Mouse (Mus musculus): ENCODE results near the gene Il15.
A peak's percentile ranks its signal among the peaks of the same experiment; 100 is the strongest.

Gene Il15

DNA sequence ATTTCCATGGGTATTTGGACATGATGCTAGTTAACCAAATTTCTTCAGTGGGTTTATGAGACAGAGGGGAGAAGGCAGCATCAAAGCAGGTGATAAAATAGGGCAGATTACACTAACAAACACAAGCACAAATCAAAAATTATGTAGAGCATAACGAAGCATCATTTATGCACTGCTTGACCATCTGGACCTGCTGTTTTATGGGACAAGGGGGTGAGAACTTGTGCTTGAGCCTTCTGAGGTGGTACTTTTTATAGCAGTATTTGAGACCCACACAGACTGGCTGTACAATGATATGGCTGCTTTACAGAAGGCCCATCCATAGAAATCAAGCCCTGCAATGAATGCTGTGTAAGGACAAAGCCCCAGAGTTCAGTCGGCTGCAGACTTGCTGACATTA, 46.9 kb downstream of the Il15 start:
- DNase-seq (ENCODE audit: low read depth, low spot score), result no peak

DNA sequence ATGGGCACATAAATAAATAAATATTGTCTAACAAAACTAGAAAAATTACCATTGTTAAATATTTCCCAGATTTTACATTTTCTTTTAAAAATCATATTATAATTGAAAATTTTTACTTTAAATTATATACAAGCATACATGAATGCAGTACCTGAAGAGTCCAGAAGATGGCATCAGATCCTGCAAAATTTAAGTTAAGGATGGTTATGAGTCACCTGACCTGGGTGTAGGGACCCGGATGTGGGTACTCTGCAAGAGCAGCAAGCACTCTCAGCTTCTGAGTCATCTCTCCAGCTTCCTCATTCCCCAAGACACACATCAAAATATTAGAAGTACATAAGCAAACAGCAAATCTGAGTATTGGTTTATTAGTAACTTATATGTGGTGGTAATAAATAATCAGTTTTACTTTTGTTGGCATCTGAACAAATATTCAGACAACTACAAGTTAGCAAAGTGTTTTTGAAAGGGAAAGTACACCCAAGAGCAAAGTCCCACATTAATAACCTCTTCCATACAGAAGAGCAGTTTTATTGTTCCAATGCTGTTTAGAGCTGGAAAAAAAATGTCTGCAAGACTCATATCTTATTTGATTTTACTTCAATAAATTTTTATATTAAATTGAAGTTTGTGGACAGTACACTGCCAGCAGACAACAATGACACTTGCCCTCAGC, 51.6 kb downstream of the Il15 start:
- DNase-seq (ENCODE audit: low read depth, low spot score), result peak; percentile 80

DNA sequence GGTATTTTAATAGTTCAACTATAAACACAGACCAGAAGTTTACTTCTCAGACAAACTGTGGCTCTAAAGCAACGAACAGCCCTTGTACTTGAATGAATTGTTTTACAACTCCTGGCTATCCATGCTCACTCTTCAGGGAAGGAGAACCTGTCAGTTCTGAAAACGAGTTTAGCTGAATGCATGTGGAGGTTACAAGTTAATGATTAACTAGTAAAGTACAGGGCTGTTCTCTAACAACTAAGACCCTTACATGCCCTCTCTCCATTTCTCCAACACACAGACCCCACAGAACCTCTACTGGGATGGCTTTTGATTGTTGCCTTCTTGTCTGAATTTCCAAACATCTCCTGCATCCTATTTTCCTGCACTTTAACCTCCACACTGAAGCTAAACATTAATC, 53.7 kb downstream of the Il15 start:
- no peak for DNase-seq (ENCODE audit: low read depth, low spot score)

DNA sequence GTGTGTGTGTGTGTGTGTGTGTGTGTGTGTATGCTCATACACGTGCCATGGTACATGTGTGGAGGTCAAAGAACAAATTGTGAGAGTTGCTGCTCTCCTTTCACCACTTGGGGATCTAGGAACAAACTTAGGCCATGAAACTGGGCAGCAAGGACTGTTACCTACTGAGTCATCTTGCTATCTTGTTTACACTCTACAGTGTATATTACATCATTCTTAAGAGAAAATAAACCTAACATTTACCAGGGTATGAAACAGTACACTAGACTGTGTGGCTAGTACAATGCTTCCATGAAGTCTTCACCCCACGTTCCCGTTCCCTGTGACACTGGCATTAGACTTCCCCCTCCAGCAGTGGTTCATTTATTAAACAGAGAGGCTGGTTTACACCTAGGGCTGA, 56.5 kb downstream of the Il15 start:
- no peak for DNase-seq (ENCODE audit: low read depth, low spot score)

DNA sequence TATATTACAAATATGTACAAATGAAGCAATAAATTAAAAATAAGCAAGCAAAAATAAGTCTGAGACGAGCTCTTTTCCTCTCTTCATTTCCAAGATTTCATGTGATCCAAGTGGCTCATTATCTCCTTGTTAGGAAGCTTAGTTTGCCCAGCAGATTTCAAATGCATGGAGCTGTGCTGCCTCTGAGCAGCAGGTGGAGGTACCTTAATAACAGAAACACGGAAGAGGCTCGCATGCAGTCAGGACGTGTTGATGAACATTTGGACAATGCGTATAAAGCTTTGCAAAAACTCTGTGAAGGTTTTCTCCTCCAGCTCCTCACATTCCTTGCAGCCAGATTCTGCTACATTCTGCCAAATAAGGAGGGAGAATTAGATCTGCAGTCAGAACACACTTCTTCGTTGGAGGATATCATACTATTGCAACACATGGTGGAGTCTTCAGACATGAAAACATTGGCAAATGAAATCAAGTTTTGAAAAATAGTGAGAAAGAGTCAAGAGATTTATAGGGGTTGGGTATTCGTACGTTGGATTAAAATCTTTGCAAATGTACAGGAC, 71.3 kb downstream of the Il15 start:
- no peak for DNase-seq (ENCODE audit: low read depth, low spot score)

DNA sequence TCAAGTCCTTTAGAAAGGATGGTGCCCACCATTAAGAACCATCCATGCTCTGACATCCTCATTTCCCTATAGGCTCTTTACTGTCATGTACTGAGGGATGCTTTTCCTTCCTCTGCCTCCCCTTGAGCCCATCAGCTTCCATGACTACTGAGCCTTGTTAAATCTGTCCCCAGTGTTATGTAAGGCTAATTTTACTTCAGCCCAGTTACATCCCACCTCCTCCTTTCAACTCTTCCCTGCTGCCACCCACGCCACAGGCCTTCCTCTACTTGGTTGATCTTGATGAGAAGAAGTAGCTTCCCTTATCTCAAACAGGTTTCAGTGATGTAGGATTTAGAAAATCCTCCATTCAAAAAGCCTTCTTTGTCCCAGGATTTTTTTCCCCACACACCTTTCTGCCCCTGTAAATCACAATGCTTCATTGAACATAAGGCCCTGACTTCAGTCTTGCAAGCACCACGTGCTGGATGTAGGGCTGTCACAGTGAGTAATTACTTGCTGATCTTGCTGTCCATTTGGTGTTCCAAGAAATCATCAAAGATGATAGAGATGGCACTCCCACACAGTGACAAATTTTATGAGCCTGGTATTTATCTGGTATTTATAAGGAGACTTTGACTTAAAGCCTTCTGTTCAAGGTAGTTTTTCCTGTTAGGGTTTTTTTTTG, 74.9 kb downstream of the Il15 start:
- DNase-seq (ENCODE audit: low read depth, low spot score), result no peak

DNA sequence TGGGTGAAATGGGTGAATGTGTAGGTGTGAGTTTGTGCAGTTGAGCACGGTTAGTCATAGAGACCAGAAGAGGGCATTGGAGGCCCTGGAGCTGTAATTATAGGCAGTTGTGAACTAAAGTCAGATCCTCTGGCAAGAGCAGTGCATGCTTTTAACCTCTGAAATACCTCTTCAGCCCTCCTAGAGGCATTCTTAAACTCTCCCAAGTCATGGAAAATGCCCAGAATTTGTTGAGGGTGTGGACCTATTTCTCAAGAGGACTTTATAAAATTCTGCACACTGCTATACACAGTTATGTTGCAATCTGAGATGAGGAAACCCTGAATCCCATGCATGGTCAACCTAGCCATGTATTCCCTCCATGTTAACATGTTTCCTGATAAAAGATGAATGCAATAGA, 77.0 kb downstream of the Il15 start:
- no peak for DNase-seq (ENCODE audit: low read depth, low spot score)

DNA sequence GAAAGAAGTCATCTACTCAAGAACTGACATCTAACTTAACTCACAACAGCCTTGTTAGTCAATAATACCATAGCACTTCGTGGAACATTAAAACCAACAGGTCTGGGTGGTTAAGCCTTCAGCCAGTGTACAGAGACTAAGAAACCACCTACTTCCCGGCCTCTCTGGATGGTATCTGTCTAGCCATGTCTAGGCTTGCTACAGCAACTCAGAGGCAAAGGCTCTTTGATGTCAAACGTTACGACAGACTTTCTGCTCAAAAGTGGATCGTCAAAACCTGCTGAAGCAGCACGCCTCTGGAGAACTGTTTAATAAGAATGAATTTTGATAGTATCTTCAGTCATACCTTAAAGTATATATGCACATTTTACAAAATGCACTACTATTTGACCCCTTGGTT, 77.4 kb downstream of the Il15 start:
- no peak for DNase-seq (ENCODE audit: low read depth, low spot score)

DNA sequence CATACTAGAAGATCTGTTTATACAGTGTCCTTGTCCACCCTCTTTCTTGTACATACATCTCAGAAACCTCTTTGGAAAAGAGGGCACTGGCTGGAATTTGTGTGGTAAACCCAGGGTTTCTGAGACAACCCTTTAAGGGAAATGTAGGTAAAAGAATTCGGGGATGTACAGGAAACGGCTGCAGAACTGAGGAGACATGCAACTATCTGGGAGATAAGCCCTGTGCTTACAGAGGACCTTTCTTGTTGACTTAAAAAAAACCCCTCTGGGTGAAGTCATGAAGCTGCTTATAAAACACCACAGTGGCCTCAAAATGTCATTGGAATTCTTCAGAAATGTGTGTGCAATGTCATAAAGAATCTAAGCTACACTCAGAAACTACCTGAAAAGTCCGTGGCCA, 85.6 kb downstream of the Il15 start:
- DNase-seq (ENCODE audit: low read depth, low spot score), result no peak

DNA sequence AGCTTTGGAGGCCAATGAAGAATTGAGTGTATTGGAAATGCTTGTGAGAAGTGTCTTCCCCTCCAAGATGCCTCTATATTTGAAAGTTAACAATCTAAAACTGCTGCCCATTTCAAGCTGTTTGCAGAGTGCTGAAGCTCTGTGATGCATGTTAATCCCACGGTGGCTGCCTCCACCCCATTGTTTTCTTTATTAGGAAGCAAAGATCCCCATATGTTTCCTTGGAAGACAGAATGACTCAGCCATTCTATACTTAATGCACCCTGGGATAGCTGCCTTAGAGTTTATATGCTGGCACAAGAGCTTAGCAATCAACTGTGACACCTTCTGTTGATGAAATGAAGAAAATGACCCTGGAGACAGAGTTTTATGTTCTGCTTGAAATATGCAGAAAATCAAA, 96.6 kb downstream of the Il15 start:
- DNase-seq (ENCODE audit: low read depth, low spot score), result no peak

DNA sequence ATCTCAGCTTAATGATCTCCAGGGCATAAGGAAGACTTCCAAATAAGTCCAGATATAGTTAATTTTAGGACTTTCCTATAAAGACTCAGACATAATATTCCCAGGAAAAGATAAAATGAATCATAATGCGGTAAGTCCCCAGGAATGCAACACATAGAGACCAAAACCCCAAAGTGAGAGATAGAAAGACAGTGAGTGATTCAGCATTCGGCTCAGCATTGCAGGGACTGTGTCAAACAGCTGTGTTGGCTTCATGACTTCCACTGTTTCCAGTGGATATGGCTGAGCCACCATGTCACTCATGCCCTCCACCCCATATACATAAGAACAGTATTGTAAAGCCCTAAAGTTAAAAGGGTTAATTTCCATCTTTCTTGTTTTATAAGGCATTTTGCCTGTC, 106.8 kb downstream of the Il15 start:
- DNase-seq (ENCODE audit: low read depth, low spot score), result no peak

DNA sequence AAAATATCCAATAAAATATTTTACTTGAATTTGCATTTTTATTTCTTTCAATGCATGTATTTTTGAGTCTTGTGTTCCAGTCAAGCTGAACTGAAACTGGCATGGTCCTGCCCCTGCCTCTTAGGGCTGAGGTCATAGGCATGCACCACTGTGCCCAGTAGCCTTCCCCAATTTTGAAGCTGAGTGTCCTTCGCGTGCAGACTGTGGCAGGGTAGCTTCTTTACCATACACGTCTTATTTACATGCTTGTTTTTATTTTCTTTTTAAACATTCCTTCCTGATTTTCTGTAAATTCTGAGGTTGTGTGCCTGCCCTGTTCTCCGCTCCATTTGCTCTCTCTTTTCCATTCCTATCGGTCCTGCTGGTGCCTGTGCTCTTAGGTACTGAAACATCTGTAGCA, 111.4 kb downstream of the Il15 start:
- DNase-seq (ENCODE audit: low read depth, low spot score), result no peak

DNA sequence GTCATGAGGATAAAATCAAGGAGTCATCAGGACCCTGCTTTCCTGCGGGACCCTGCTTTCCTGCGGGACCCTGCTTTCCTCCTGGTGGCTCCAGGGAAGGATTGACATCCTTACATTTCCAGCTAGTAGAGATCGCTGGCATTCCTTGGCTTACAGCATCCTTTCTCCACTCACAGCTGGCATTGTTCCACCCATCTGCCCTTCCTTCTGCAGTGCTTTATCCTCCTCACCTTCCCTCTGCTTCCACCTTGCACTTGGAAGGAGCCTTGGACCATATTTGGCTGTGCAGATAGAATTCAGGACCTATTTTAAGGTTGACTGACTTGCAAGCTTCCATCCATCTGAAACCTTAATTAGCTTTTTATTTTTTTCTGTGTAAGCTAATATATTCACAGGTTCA, 117.2 kb downstream of the Il15 start:
- no peak for DNase-seq (ENCODE audit: low read depth, low spot score)

DNA sequence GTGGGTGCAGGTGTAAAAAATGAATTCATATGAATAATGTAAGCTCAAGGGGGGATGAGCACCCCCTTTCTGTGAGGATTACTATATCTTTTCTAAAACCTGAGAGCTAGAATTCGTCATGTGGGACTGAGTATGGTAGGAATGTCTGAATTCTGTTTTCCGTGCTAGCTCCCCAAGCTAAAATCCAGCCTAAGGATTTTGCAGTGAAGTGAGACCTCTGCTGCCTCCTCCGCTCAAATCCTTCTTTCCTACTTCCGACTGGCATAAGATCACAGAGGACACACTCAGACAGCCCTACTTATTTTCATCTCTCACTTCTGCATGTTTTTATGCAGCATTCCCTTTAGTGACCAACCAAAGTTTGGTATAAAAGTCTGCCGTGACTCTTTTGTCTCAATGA, 121.0 kb downstream of the Il15 start:
- DNase-seq (ENCODE audit: low read depth, low spot score), result no peak
